Mouse (Mus musculus) liver, embryonic 14.5 days (tissue): ENCODE measurements around the gene Peak1. TPM values are rescaled to one million over a fixed set of nuclear protein-coding genes. Genes with fewer than 3 reads are reported as not detected.
A peak's percentile ranks its signal among the peaks of the same experiment; 100 is the strongest.

Source experiments
- ATAC-seq: fragments of 200-750 bp; cut with Nextera tagmentation; 2 replicates; pipeline ENCODE4 v1.8.0; 2017; ENCODE audit warnings: moderate number of reproducible peaks, mild to moderate bottlenecking, moderate library complexity; ENCODE audit not compliant: insufficient read depth
- DNase-seq, 3 experiments: peaks; one replicate each; pipeline ENCODE4 v3.0.0-alpha.2; 2012 to 2013; ENCODE audit warnings: low read depth in 3 of 3, low spot score in 3 of 3
- H3K27ac ChIP-seq: fragments of 300-500 bp; sonication (generic); 2 replicates; pipeline ENCODE4 v1.5.1; 2014; ENCODE audit warnings: moderate library complexity, mild to moderate bottlenecking, control low read depth, inconsistent platforms
- H3K27me3 ChIP-seq: fragments of 300-500 bp; sonication (generic); 2 replicates; pipeline ENCODE4 v1.6.1; 2014; ENCODE audit warnings: mild to moderate bottlenecking, low read length, moderate library complexity; ENCODE audit not compliant: control insufficient read depth, insufficient read depth
- H3K36me3 ChIP-seq: fragments of 300-500 bp; sonication (generic); replicated peaks from 2 replicates; pipeline ENCODE4 v1.6.1; 2014; ENCODE audit warnings: low read depth; ENCODE audit not compliant: control insufficient read depth, insufficient read depth
- H3K4me1 ChIP-seq, 2 experiments: fragments of 200-500 bp in 1 of 2; fragments of 300-500 bp in 1 of 2; sonication (generic) in 1 of 2; replicated peaks; 2 replicates each; pipeline ENCODE4 v1.6.1; 2012 to 2014; ENCODE audit warnings: antibody characterized with exemption in 1 of 2, inconsistent platforms in 1 of 2, low read length in 1 of 2; ENCODE audit not compliant: control insufficient read depth in 2 of 2, insufficient read depth in 2 of 2
- H3K4me2 ChIP-seq: fragments of 300-500 bp; sonication (generic); 2 replicates; pipeline ENCODE4 v1.6.1; 2014; ENCODE audit warnings: low read depth, mild to moderate bottlenecking, control low read depth, moderate library complexity
- H3K4me3 ChIP-seq, 2 experiments: fragments of 200-500 bp in 1 of 2; fragments of 300-500 bp in 1 of 2; sonication (generic) in 1 of 2; 2 replicates each; pipeline ENCODE4 v1.5.1; 2012 to 2014; ENCODE audit warnings: low read depth in 2 of 2, low read length in 2 of 2, mild to moderate bottlenecking in 2 of 2, control low read depth in 1 of 2, inconsistent platforms in 1 of 2, moderate library complexity in 1 of 2; ENCODE audit not compliant: insufficient read depth in 1 of 2
- H3K9ac ChIP-seq: fragments of 300-500 bp; sonication (generic); replicated peaks from 2 replicates; pipeline ENCODE4 v1.6.1; 2014; ENCODE audit warnings: mild to moderate bottlenecking, control low read depth, moderate library complexity
- H3K9me3 ChIP-seq: fragments of 300-500 bp; sonication (generic); 2 replicates; pipeline ENCODE4 v1.6.1; 2016; ENCODE audit warnings: low read length, mixed read lengths; ENCODE audit not compliant: control insufficient read depth
- CTCF ChIP-seq: IDR thresholded peaks from 2 replicates; pipeline ENCODE4 v1.5.1; 2016; ENCODE audit warnings: antibody characterized with exemption, low read depth, control low read depth
- EP300 ChIP-seq: IDR thresholded peaks from 2 replicates; pipeline ENCODE4 v1.6.1; 2016; ENCODE audit warnings: antibody characterized with exemption, low read depth
- WGBS: fragments of 180-500 bp; shearing (Covaris S2); extraction: QIAGEN DNeasy Blood & Tissue Kit; methylation state at CpG from one replicate; pipeline ENCODE4 v1.1.7; 2014; ENCODE audit not compliant: insufficient replicate concordance; 5-methylcytosine and 5-hydroxymethylcytosine counted together
- polyA plus RNA-seq, 2 experiments: library from polyadenylated mRNA; depleted of rRNA in 1 of 2; stranded (reverse) in 1 of 2; unstranded in 1 of 2; fragments of >200 nt; fragmentation: Nextera tagmentation in 1 of 2; extraction: Ambion mirVana in 1 of 2; gene quantifications; 2 replicates each; pipeline versions ENCODE4 v1.2.1 to v1.2.3; 2012 to 2014

Peak1 gene
- polyA plus RNA-seq, 2 experiments = 1.8 to 2.3 TPM

GRCm38 (mm10) chr9:56421991-56422390 is 4.1 kb upstream of the Peak1 start:
- no peak for TF ChIP-seq CTCF
- no peak for TF ChIP-seq EP300
- Histone ChIP-seq H3K27ac (no peak overlapping the region), H3K27me3 (no peaks in the 10 kb centered on the region), H3K36me3 (no peaks in the 10 kb centered on the region), H3K9me3 (no peaks in the 10 kb centered on the region), H3K4me3 (no peak overlapping the region), H3K9ac (no peak overlapping the region), H3K4me2 (no peak overlapping the region), H3K4me1 (peaks cover 6 to 13% of the 10 kb centered on the region in 2 experiments)
- no peak for DNase-seq
- WGBS = 74% methylated on average over 5 of the region's 5 CpGs
- no peak for ATAC-seq

- H3K9me3 ChIP-seq = no peaks in the 10 kb centered on the region
- H3K4me3 ChIP-seq = no peak overlapping the region
- no peak for DNase-seq
- no peak overlapping the region for H3K27ac ChIP-seq
- peaks cover 13% of the 10 kb centered on the region in 2 experiments for H3K4me1 ChIP-seq
- 33% methylated on average over 9 of the region's 9 CpGs for WGBS
- H3K4me2 ChIP-seq = peak overlapping the region; percentile 23; the same call in 1 of the 2 replicates
- ATAC-seq = no peak
- H3K36me3 ChIP-seq = no peaks in the 10 kb centered on the region
- no peaks in the 10 kb centered on the region for H3K27me3 ChIP-seq
- no peak overlapping the region for H3K9ac ChIP-seq
- TF ChIP-seq EP300 = no peak
- TF ChIP-seq CTCF = no peak
These were observed 3.2 kb upstream of the Peak1 start for GRCm38 (mm10) chr9:56420892-56421601.

GRCm38 (mm10) chr9:56420236-56420635 is 2.4 kb upstream of the Peak1 start:
- DNase-seq = no peak
- H3K4me2 ChIP-seq = peak overlapping the region; percentile 23; the same call in 1 of the 2 replicates
- no peak overlapping the region for H3K9ac ChIP-seq
- no peaks in the 10 kb centered on the region for H3K9me3 ChIP-seq
- WGBS = 71% methylated on average over 1 of the region's 1 CpGs
- H3K36me3 ChIP-seq = no peaks in the 10 kb centered on the region
- TF ChIP-seq EP300 (no peak), CTCF (no peak)
- no peak for ATAC-seq
- no peak overlapping the region for H3K4me3 ChIP-seq
- no peaks in the 10 kb centered on the region for H3K27me3 ChIP-seq
- H3K4me1 ChIP-seq = peaks cover 13 to 15% of the 10 kb centered on the region in 2 experiments
- no peak overlapping the region for H3K27ac ChIP-seq

- peak overlapping the region; percentile 83 for H3K4me2 ChIP-seq
- DNase-seq (peak; percentile 48 to 68 (median 50)), ATAC-seq (0 out of 2 replicates have a peak, but pooled peaks have one; percentile 9)
- WGBS = under 1% methylated on average over 11 of the region's 11 CpGs
- H3K27ac ChIP-seq = peak overlapping the region; percentile 58
- H3K36me3 ChIP-seq = no peaks in the 10 kb centered on the region
- no peaks in the 10 kb centered on the region for H3K27me3 ChIP-seq
- peaks cover 10 to 13% of the 10 kb centered on the region in 2 experiments for H3K4me1 ChIP-seq
- TF ChIP-seq CTCF (no peak; the same call in 1 of the 2 replicates), EP300 (0 out of 2 replicates have a peak, but pooled peaks have one; percentile 17)
- H3K9me3 ChIP-seq = no peaks in the 10 kb centered on the region
- H3K9ac ChIP-seq = peak overlapping the region; percentile 68
- H3K4me3 ChIP-seq = peak overlapping the region; percentile 75 to 82
These were observed 922 bp upstream of the Peak1 start for GRCm38 (mm10) chr9:56418738-56419239.

GRCm38 (mm10) chr9:56417415-56417947 is 386 bp downstream of the Peak1 start:
- Histone ChIP-seq H3K4me3 (peak overlapping the region; percentile 69 to 75), H3K27me3 (no peaks in the 10 kb centered on the region), H3K9me3 (no peaks in the 10 kb centered on the region), H3K4me1 (peaks cover 12 to 13% of the 10 kb centered on the region in 2 experiments), H3K27ac (peak overlapping the region; percentile 16; the same call in 1 of the 2 replicates), H3K36me3 (no peaks in the 10 kb centered on the region), H3K9ac (peak overlapping the region; percentile 80), H3K4me2 (peak overlapping the region; percentile 83)
- ATAC-seq (peak; percentile 52), DNase-seq (peak; percentile 41 to 56 (median 42))
- TF ChIP-seq CTCF (peak; percentile 70), EP300 (no peak)
- WGBS = under 1% methylated on average over 34 of the region's 40 CpGs
